Mouse (Mus musculus) WW6 (cell line): ENCODE measurements around the gene Tmem110.

Experiments used
- DNase-seq: peaks from one replicate; pipeline ENCODE4 v3.0.0-alpha.2; 2013; ENCODE audit warnings: low read depth, low spot score

Tmem110 gene

GRCm38 (mm10) chr14:30862368-30862767 lies 37.0 kb downstream of the Tmem110 start:
- DNase-seq = no peak

GRCm38 (mm10) chr14:30865311-30865710 lies 39.9 kb downstream of the Tmem110 start:
- DNase-seq = no peak

GRCm38 (mm10) chr14:30867042-30867441 lies 41.7 kb downstream of the Tmem110 start:
- DNase-seq = no peak

DNA sequence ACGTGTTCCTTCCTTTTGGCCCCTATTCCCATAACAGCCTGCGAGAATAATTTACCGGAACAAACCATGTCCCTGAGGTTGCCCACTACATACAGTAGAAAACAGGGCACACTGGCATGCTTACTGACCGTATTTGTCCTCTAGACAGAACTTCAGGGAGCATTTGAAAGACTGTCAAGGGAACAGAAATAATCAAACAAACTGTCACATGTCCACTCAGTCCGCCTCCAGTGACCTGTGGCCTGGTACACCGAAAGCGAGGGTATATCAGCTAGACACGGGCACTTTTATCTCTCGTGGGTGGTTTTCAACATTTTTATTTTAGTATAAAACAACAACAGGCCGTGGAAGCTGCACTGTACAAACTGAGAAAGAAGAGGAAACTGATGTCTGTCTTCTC lies 43.4 kb downstream of the Tmem110 start:
- DNase-seq = no peak

- DNase-seq = no peak
These were observed 44.0 kb downstream of the Tmem110 start for GRCm38 (mm10) chr14:30869391-30869801.

DNA sequence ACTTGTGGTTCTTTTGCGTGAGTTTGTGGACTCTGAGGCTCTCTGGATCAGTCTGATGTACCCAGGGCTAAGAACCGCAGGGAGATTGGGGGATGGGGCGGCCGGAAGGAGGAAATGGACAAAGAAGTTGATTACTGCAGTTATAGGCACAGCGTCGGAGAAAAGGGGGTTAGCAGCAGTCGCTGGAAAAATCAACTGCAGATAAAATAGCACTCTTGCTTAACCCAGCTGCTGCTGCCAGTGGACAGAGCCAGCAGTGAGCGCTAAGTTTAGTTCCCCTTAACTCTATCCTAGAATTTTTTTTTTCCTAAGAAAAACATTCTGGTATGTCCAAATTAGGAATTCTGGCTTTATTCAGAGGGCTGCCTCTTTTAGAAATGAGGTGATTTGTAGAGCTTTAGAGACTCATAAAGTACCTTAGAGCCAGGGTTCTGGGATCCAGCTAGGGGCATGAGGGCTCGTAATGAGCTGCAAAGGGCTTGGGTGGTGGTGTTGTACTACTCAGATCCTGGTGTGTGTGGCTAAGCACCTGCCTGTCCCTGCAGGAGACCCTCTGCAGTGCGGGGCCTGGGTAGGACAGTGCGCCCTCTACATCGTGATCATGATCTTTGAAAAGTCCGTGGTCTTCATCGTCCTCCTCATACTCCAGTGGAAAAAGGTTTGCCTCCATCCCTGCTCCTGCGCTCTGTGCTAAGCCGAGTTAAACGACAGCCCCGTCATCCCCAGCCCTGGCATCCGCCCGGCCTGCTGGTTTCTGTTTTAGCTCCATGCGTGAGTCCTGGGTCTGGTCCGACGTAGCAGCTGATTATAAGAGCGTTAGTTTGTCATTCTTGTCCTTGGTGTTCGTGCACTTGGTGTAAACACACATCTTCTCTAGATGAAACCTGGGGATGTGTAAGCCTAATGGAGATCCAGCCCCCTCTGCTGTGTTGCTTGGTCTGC lies 45.1 kb downstream of the Tmem110 start:
- no peak for DNase-seq

GRCm38 (mm10) chr14:30874095-30874700 lies 48.8 kb downstream of the Tmem110 start:
- DNase-seq = no peak

DNA sequence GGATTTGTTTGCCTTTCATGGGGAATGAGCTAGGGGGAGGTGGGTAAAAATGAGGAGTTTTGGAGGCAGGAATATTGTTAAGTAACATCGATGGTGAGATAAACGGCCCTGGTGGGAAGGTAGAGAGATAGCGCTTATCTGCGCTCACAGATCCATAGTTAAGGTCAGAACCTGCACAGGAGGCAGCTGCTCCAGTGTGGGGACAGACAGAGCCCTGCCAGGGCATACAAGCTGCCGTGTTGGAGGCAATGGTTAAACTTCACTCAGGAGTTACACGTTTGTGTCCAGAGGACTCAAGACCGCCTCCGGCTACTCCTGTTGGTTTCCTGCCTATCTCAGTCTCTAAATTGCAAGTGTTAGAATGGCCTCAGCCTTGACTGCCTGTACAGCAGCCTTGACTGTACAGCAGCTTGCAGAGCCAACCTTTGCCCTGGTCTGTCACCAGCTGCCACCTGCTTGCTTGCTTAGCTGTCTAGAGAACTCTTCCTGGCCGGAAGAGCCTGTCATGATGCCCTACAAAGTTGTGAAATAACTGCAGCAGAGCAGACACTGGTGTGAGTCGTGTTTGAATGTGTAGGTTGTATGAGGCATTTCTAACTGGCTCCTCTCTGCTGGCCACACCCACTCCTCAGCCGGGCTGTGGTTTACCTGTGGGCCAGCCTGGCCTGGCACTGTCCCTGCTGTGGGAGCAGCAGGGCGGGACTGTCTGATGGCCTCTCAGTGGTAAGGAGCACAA lies 49.9 kb downstream of the Tmem110 start:
- no peak for DNase-seq

DNA sequence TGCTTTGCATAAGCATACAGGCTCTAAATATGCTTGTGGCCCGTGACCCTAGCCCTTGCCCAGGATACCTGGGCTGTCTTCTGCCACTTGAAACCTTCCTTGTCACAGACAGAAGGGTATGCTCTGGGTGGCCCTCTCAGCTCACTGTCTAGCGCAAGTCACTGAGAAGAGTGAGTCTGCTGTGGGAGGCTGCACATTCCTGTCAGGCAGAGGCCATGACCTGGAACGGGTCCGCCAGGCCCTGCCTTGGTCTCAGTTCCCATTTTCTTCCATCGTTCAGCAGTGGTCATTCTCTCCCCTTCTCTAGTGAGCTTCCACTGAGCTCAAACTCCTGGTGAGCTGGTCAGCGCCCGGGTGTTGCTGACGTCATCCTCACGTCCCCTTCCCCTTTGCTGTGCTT lies 50.6 kb downstream of the Tmem110 start:
- DNase-seq = no peak

DNA sequence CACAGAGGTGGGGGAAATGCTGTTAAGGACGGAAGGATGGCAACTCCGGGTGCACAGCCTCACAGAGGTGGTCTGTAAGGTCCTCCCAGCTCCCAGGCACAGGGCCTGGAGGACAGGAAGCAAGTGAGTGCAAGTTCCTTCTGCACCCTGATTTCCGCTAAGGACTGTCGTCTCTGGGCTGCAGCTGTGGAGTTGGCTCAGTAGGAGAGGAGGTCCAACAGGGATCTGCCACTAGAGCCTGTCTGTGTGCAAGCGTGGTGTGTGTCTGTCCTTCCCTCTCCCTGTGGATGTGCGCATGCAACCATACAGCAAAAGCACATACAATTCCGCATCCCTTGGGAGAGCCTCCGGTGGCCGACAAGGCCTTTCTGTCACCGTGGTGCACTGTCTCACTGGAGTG lies 51.1 kb downstream of the Tmem110 start:
- DNase-seq = no peak

DNA sequence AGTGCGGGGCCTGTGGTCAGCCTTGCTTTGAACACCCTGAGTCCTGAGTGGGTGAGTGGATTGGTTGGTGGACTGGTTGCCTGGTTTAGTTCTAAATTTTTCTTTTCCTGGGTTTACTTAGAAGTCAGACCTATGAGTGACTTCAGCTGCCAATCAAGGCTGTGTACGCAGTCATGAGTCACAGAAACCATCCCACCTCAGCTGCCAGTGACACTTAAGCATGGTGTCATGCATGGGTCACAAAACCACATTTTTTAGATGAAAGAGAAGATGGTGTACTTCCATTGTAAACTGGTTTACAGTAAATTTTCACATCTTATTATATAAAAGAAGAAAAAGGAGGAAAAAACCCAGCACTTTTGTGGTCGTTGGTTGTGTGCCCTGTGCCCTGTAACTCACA lies 52.4 kb downstream of the Tmem110 start:
- DNase-seq = no peak

DNA sequence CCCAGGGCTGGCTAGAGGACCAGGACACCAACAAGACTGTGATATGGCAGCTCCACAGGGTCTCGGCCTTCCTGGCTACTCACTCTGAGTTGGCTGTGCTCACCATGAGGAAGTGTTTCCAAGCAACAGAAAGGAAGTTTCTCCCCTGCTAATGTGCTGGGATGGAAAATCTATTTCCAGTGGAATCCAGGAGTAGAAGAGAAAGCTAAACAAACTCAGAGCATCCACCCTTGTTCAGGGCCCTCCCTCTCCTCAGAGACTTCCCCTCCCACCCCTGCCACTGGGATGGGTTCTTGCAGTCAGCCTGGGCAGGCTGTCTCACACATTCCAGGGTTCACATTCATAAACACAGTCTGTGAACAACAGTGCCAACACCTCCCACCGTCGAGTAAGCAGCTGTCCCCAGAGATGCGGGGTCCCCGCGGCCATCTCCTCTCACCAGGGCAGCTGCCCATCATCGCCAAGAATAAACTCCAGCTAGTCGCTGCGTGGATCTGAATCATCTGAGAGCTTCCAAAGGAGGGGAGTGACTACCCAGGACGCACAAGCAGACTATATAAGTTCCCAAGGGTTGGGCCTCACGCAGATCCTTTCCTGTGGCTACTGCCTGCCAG lies 53.7 kb downstream of the Tmem110 start, which contains the start of gene Mustn1:
Gene Mustn1, plus strand, starts transcription at position 243 of the 614 bp plus-strand sequence.
- no peak for DNase-seq

GRCm38 (mm10) chr14:30879794-30880193 lies 54.4 kb downstream of the Tmem110 start:
- DNase-seq = no peak

DNA sequence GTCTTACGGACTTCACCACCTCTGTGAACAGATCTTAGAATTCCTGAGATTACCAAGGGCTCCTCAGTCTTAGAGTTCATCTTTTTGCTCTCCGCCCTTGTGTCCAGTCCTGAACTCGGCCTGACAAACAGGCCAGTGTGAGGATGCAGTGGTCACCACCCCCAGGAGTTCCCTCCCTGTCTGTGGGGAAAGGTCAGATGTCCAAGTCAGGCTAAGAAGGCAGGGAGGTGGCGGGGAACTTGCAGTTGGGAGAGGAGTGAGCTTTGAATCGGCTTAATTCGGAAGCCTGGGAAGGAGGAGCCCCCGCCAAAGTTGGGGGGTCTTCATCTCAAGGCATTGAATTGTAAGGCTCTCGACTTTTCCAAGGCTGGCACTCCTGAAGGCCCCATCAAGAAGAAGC lies 54.9 kb downstream of the Tmem110 start:
- DNase-seq = no peak

GRCm38 (mm10) chr14:30880811-30881717 lies 55.7 kb downstream of the Tmem110 start:
- no peak for DNase-seq

GRCm38 (mm10) chr14:30881718-30882108 lies 56.3 kb downstream of the Tmem110 start:
- no peak for DNase-seq

GRCm38 (mm10) chr14:30885298-30885697 lies 59.9 kb downstream of the Tmem110 start:
- no peak for DNase-seq

DNA sequence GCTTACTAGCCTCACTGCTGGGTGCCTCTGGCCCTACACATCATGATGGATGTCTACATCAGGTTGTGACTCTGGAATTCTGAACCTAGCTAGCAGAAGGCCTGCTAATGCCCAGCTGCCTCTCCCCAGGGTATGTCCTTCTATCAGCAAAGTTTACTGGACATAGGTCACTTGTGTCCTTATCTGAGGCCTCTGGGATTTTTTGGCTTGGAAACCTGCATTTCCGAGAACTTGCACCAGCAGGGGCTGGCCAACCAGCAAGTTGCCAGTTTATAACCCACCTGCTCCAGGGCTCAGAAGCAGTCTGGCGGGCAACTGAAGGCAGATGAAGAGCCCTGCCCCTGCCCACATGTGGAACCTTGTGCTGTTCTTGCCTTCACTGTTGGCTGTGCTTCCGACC lies 60.8 kb downstream of the Tmem110 start, which contains the start of gene Itih4:
Gene Itih4, plus strand, starts transcription at position 273 of the 400 bp plus-strand sequence.
- DNase-seq = no peak

DNA sequence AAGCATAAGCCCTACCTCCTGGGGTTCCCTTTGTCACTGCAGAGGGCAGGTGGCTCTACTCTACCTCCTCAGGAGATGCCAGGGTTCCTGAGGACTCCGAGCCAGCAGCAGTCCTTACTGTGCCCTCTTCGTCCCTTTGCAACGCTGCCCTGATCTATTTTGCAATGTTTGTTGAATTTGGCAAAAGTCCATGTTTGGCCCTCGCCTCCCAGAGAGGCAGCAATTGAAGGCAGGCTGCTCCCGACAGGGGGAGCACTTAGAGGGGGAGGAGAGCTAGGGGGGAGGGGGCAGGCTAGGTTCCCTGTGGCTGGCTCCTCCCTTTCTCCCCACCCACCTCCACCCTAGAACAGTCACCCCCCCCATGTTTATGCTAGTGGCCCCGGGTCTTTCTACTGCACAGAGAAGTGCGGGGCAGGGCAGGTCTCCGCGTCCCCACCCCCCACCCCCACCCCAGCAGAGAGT lies 62.9 kb downstream of the Tmem110 start:
- no peak for DNase-seq

GRCm38 (mm10) chr14:30899972-30900371 lies 74.6 kb downstream of the Tmem110 start:
- DNase-seq = peak; percentile 29
